Mouse (Mus musculus) kidney, adult 8-10 months (tissue): ENCODE data around the gene Opcml.

Source experiments
- DNase-seq, 2 experiments: peaks; one replicate each; pipeline ENCODE4 v3.0.0; 2022

Opcml gene

DNA sequence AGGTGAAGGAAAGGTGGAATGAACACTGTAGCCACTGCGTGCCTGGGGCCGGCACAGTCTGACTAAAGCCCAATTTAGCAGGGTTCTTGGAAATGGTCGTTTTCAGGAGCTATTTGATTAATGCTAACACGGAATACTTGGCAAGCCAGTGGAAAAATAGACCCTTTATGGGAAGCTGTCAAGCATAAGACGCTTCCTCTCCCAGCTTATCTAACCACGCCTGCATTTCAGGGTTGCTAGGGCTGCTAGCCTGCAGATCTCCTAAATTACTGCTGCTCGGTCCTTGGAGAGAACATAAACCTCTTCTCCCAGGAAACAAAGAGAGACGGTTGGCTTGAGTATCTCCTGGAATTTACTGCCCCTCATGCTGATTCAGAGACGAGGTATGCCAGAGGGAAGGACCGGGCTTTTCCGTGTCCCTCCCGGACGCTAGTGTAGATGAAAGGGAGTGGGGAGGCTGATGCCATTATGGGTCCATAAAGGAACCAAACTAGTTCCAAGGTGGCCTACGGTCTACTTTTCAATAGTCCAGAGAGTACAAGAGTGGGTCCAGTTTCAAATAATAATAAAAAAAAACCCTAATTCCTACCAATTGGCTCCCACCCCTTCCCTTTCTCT, 772.6 kb downstream of the Opcml start:
- DNase-seq: no peak

DNA sequence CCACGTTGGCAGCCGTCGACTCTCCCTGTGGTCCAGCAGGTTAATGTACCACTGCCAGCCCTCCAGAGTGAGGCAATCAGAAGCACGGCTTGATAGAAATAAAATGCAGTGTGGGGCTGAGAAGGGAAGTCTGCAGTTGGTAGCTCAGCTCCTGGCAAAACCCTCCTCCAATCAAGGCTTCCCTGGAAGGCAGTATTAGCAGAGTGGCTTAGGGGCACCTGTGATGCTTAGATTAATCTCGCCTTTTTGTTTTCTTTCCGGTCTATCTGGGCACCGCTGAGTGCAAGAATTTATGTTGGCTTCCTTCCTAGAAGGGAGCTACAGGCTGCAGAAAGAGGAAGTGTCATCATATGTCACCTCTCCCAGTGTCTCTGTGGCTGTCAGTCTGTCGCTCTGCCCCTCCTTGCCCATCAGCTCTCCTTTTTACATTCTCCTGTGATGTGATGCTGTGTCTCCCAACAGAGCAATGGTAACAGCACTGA, 778.5 kb downstream of the Opcml start:
- no peak for DNase-seq

DNA sequence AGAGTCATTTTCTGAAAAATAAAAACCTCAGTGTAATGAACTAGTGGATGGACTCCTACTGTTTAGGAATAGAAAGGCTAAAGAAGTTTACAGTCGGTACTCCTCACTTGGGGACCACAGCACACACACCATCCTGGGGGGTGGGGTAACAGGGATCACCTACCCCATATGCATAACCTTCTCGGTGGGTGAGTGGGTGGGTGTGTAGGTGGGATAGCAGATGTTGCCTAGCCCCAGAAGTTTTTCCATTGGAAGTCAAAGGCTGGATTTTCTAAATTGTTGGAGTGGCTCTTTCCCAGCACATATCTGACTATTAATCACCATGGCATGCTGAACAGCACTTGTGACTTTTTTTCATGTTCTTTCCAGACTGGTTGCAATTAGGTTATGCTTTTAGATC, 779.2 kb downstream of the Opcml start:
- DNase-seq: no peak

DNA sequence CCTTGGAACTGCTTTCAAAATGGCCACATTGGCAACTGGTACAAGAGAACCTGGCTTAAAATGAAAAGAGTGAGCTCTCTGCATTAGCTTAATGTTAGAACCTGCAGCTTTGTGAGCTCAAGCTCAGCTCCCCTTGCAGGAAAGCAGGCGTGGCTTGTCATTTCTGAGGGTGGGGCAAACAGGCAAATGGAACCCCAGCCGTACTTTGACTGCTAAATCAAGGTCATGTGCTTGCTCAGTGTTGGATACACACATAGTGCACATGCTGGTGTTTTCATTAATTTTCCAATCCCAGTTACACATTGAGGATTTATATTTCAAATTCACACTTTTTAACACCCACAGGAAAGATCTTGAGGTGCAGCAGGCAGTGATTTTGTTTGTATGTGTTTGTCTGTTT, 781.1 kb downstream of the Opcml start:
- no peak for DNase-seq

DNA sequence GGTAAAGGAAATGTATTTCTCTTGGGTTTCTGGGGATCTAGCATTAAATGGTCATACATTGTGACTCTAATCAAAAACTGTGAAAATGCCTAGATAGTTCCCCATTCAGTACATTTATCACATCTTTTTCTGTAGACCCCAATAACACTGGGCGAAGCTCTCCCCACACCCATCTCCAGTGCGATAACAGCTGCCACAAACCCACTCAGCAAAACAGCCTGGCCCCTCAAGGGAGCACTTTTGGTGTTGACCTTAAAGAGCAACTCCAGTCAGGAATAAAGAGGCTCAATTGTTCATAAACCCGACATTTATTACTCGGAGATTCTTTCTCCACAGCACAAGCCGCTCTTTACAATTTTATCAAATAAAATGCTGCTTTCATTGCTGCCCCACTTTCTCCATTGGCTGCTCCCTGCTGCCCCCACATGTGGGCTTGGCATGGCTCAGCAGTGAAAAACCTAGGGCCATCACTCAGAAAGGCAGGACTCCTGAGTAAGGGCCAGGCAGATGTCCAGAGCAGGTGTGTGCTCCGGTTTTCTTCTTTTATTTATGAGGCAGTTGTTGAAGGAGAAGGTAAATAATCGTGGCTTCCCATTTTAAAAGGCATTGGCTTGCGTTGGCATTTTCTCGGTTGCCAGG, 781.7 kb downstream of the Opcml start:
- no peak for DNase-seq

DNA sequence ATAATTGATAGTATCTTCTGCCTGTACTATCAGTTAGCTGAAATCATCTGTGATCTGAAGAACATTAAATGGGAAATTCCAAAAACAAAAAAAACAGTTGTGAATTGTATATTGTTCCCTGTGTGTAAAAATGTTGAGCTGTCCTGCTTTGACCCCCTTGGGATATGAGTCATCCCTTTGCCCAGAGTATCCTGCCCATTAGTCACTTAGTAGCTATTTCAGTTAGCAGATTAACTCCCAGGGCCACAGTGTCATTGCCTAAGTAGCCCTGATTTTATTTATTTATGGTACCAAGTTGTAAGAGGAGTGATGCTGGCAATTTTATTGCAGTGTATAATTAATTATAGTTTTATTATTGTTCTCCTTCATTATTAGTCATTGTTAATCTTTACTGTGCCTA, 788.2 kb downstream of the Opcml start:
- DNase-seq: no peak

DNA sequence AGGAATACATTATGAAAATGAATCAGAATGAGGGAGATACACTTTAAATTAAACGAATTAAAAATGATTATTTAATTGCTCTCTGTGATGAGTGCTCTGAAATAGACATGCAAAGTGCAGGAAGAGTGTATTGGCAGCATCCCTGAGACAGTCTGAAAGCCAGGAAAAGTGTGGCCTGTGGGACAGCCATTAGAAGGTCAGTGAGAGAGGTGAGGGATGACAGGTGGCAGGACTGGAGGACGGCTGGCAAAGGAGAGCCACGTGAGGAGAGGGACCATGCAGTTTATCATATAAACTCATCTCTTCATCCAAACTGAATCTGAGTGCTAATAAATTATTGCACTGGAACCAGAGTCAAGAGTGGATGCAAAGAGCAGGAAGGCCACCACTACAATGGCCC, 796.7 kb downstream of the Opcml start:
- no peak for DNase-seq

DNA sequence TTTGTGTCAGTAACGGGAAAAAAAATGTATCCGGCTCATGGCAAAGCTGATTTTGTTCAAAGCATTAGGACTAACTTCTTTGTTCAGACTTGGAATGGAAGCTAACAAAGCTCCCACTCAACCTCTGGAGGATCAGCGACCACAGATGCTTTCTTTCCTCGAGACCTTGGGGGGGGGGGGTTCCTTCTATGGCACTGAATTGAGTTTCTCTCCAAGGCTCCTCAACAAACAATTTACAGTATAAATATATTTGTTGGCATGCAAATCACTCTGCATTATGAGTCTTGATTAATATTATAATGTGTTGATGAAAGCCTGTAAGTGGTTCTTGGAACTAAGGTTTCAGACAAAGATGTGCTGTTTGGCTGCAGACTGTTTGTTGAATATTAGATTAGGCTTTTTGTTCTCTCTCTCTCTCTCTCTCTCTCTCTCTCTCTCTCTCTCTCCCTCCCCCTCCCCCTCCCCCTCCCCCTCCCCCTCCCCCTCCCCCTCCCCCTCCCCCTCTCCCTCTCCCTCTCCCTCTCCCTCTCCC, 797.3 kb downstream of the Opcml start:
- DNase-seq: no peak

DNA sequence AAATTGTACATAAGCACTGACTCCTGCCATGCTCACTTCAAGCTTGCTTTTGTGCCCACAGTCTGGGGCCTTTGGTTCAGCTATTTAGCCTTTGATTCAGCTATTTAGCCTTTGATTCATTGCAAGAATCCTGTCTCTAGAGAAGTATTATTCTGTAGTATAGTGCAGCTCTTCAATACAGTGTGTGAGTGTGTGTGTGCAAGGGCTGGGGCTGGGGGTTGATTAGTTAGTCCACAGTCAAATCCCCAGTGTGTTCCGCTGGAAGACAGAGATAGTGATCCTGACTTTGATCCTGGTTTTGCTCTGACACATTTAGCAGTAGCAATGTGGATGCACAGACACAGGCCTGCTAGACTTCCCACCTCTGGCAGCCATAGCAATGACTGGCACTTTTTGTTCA, 797.9 kb downstream of the Opcml start:
- DNase-seq: no peak

DNA sequence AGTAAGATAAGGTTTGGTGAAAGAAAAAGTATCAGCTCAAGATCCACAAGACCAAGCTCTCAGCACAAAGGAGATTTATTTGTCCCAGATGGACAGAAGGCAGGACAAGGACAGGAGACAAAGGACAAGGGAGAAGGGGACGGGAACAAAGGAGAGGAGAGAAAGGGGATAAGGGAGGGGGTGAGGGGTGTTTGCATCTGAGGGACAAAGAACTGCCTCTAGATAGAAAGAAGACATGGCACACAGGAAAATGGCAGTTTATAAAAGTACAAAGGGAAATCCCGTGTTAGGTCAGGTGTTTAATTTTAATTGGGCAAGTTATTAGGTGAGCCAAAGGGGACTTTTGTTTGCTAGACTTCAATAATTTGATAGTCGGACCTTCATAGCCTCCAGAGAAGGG, 801.6 kb downstream of the Opcml start:
- no peak for DNase-seq

DNA sequence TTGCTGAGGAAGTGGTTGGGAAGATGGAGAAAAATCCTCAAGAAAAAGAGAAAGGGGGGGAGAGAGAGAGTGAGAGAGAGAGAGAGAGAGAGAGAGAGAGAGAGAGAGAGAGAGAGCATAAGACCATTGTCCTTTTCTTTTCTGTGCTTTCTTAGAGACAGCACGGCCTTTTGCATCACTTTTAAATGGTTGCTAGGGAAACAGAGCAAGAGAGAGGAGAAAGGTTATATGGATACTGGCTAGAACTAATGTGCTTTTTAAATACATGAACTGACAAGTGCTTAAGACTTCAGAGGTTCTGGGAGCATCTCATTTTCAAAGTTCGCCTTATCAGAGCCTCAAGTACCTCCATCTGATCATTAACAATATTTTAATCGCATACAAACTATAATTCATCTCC, 804.5 kb downstream of the Opcml start:
- DNase-seq: no peak

DNA sequence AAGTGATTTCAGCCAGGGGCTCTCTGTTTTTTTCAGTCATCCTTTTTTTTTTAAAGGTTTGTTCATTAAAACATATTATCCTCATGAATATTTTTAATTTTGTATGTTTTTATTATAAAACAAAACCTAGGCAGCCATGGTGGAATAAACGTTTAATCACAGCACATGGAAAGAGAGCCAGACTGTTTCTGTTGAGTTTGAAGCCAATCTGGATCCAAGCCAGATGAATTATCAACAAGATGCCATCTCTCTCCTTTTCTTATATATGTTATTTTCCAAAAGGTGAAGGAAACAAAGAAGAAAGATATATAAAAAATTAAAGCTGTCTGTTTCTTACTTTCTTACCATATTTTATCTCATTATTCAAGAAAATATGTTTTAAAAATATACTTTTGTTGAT, 815.0 kb downstream of the Opcml start:
- DNase-seq: no peak

DNA sequence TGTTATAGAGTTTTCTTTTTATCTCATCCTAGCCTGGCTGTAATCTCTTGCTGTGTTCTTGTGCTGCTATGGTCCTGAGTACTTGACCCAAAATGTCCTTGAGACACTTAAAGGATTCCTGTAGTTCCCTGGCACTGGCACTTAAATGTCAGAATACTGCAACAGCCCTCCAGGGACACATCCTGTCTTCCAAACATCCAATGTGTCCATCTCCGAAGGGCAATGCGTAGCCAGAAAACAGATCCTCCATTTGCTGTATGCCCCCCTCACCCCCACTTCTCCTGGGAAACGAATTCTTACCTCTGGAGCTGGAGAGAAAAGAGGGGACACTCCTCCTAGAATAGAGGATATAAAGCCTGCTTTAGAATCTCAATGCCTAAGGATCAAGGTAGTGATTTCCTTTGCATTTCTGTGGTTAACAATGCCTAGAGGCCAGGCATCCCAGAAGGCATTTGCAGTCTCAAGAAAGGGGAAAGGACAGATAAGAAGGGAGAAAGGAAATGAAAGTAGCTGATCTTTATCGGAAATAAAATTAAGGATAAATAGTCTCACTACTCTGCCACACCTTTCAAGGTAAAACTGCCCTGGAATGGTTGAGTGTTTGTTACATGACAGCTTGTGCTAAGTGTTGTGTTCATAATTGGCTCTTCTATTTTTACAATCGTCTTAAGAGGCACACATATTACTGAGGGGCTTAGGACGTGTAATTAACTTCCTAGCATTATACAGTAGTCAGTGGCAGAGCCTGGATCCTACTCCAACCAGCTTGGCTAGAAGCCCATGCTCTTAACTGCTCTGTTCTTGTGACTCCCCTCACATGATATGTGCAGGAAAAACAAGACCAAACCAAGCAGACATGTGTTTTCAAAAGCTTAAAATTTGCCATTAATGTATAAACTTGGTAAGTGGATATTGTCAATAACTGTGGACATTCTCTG, 823.4 kb downstream of the Opcml start:
- DNase-seq: no peak

DNA sequence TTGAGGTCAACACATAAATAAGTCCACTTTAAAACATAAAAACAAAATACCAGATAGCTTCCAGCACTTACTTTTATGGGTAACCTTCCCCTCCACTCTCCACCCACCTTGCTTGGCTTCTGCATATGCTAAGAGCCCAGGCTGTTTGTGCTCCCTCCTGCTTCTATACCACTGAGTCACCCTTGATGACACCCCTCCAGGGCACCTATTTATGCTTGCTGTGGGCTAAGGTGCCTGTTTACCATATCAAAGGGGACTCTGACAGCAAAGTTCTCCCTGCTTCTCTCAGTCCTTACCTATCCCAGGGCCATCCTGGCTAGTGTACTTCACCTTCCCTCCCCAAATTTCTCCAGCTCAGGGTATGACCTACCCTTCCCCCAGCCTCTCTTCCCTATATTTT, 824.9 kb downstream of the Opcml start:
- no peak for DNase-seq

DNA sequence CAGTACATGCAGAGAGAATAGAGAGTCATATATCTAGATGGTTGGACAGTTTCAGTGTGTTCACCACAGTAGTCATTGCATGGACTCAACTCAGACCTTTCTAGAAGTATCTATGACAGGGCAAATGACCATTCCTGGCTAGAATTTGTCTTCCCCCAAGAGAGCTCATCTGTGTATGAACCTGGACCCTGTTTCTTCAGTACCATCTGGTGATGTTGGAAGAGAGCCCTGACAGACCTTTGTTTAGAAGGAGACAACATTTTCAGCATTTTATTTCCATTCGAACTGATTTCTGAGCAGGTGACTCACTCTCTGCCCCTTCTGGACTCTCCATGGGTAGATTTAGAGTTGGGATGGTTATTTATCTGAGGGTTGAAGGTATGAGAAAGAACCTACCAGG, 827.1 kb downstream of the Opcml start:
- no peak for DNase-seq

DNA sequence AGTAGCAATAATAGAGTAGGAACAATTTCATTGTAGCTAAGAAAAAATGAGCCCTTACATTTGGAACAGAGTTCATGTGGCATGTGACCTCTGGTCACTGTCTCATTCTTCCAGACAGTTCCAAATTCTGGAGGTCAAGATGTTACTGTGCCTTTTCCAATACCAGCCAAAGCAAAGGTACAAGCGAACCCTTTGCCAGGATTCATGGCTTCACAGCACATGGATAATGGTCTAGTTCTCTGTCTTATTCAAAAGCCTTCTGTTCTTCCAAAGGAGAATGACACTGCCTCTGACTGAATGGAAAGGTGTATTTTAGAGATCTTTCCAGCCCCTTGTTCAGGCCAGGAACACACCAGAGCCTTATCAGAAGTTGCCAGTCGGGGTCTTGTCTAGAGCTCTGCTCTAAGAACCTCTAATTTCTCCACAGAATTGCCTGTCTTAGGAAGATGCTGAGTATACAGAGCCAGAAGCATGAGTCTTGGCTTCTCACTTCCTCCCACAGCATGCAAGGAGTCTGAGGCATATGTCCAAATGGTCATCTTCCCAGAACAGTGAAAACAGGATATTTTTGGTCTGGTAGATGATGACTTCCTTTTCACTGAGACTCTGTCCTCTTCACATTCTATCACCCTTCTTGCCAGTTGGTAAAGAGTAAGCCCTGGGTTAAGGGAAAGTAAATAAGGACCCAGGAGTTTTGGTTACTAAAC, 827.8 kb downstream of the Opcml start:
- no peak for DNase-seq

DNA sequence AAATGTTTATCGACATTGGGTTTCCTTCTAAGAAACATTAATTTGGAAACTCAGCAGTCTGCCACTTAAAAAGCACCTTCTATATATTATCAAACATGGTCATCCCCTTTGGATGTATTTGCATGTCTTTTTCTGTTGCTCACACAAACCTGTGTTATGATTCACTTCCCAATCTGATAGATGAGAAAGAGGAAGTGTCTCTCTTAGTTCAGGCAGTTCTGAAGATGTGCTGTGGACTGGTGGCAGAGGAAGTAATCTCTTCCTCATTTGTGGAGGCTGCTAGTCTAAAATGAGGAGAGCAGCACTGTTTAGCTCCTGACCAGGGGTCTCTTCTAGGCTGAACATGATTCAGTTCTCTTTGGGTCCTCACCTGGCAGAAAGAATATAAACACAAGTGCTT, 831.4 kb downstream of the Opcml start:
- DNase-seq: no peak

DNA sequence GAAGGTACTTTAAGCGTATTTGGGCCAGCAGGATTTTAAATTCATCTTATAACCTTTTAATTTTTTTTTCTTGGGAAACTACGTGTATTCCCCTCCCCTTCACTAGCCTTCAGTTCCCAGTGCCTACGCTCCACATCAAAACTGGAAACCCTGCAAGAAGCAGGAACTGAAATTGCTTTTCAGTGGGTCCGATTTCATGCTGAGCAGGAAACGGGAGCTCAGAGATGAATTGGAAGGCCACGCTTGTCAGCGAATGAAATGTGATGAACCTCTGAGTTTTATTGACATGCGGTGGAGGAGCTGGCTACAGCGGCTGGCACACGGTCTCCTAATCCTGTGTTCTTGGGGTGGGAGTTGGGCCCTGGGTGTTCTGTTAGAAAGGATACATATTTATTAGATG, 834.3 kb downstream of the Opcml start:
- DNase-seq: no peak

DNA sequence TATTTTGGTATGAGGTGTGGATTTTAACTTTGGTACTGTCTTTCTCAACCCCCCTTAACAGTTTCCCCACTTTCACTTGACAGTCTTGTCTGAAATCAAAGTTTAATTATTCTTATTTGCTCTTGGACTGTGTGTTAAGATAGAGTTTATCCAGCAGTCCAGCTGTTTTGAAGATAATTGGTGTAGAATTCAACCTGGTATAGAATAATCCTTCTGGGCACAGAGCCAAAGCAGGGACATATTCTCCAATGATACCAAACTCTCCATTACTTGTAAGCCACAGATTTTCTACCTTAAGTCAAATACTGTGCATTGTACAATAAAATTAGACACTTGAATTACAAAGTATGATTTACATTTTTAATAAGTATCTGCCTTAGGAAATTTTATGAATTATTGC, 852.2 kb downstream of the Opcml start:
- no peak for DNase-seq

DNA sequence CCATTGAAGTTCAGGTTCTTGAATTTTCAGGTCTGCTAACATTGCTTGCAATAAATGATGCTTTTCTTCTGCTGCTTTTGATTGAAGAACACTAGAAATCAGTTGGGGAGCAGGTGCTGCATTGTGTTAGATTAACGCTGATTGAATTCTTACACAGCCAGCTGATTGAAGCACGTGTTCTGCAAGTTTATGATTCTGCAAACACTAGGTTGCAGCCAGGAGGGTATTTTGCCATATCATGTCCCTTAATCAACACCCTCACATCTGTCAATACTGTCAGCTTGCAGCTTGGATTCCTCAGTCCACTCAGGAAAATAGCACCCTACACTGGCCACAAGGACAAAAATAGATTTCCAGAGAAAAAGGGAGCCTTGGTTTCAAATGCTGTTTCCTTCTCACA, 853.5 kb downstream of the Opcml start:
- DNase-seq: no peak

DNA sequence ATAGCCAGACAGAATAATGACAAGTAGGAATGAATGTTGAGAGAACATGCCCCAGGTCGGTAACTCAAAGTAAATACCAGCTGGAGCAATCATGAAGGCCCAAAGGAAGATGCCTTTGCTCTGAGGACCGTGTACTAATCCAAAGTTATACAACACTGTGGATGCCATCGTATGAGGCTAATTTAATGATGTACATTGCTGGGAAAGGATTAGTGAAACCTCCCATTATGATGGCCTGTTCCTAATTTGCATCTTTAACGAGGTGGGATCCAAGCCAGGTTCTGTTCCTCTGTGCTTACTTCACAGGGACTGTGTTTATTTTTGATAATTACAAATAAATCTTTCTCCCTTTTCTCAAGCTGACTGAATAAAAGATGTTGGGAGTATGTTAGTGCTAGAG, 859.5 kb downstream of the Opcml start:
- no peak for DNase-seq

DNA sequence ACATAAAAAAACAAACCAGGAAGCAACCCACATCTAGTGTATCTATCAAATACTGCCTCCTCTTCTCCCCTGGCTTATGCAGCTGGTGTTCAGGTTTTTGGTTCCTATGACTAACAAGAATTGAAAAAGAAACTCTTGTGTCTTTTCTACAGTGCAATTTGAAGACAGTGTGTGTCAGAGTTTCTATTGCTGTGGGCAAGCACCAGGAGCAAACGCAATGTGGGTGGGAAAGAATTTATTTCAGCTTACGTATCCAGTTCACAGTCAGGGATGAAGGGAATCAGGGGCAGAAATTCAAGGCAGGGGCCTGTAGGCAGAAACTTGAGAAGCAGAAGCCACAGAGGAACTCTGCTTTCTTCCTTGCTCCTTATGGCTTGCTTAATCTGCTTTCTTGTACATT, 869.4 kb downstream of the Opcml start:
- DNase-seq: no peak

DNA sequence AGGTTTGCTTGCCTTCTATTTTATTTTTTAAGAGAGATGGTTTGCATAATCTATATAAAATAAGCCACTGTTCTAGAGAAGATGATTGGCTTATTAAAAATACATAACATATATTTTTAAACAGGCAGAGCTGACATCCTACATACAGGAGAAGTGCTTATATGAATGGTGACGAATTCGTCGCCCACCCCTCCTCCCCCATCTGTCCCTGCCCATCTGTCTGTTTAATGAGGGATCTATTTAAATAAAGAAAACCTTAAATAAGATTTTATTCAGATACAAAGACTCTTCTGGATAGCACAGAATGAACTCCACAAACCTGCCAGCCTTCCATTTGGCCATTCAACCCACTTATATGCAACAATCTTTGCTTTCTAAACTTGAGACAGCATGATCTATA, 872.3 kb downstream of the Opcml start:
- DNase-seq: no peak
